ENCODE assay signal across 26 mouse cellular contexts in the genomic region with DNA sequence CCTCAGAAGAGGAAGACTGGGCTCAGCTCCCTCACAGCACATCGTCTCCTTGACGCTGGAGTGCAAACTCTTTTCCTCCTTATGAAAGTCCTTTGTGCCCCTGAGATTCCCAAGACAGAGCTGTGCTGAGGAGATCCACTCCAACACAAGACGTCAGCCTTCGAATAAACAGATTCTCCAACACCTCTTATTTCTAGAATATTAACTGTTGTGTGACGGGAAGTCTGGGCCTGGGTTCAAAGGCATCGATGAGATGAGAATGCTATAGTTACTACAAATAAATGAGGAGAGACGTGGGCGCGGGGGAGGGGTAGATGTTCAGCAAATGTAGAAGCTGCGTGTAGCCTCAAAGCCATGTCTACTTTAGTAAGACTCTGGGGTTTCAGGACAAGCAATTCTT.
A peak's percentile ranks its signal among the peaks of the same experiment; 100 is the strongest.
DNase-seq lines count a peak whose midpoint lies in the region; ATAC-seq and TF ChIP-seq lines count a peak whose summit lies in the region.
"Had no signal": no experiment of that assay in that cellular context is flagged by ENCODE, and none has a peak within 500 bp of the region (broad histone marks: within the 10 kb centered on the region; RNA-seq: fewer than 3 reads in every experiment).

No protein-coding gene starts in this region.

- DNase-seq in lung, embryonic 14.5 days: peak; percentile 93
- DNase-seq in lung, adult 2 months: no peak
- peak; percentile 27 for DNase-seq in lung, postnatal 0 days (ENCODE audit: low spot score)
- peak; percentile 15 for DNase-seq in lung, postnatal 14 days
- DNase-seq in frontal cortex, adult 2 months (ENCODE audit: extremely low spot score in 1 of 2, low spot score in 1 of 2): no peak
- no peak for DNase-seq in hindbrain, embryonic 14.5 days (ENCODE audit: low spot score)
- DNase-seq: adrenal gland, adult 2 months; adrenal gland, postnatal 14 days; cerebellum, adult 11 months; cerebellum, adult 2 months; cerebellum, adult 9-11 months; cerebellum, postnatal 25 days; embryo, embryonic 11 days; gastrocnemius, postnatal 10 days; heart, adult 18-20 months; heart, postnatal 10 days; heart, postnatal 36 days had no signal

- H3K36me3 ChIP-seq in lung, embryonic 14.5 days (ENCODE audit: insufficient read depth): no peaks in the 10 kb centered on the region
- H3K36me3 ChIP-seq in lung, postnatal 0 days (ENCODE audit: insufficient read depth, low read length): no peaks in the 10 kb centered on the region
- H3K36me3 ChIP-seq in hindbrain, embryonic 14.5 days (replicated peaks; ENCODE audit: control insufficient read depth, insufficient read depth): no peaks in the 10 kb centered on the region
- H3K36me3 ChIP-seq: embryonic facial prominence, embryonic 10.5 days; embryonic facial prominence, embryonic 13.5 days; forebrain, embryonic 12.5 days; forebrain, embryonic 15.5 days; heart, embryonic 12.5 days; heart, embryonic 15.5 days; hindbrain, embryonic 15.5 days had no signal

- H3K27ac ChIP-seq in lung, embryonic 14.5 days (ENCODE audit: low read depth): peak overlapping the region; percentile 75
- H3K27ac ChIP-seq in lung, postnatal 0 days (ENCODE audit: low read length): no peak overlapping the region
- no peak overlapping the region for H3K27ac ChIP-seq in hindbrain, embryonic 14.5 days
- H3K27ac ChIP-seq: embryonic facial prominence, embryonic 10.5 days; embryonic facial prominence, embryonic 13.5 days; forebrain, embryonic 12.5 days; forebrain, embryonic 15.5 days; heart, embryonic 15.5 days; hindbrain, embryonic 15.5 days had no signal

- no peaks in the 10 kb centered on the region for H3K27me3 ChIP-seq in lung, embryonic 14.5 days (ENCODE audit: insufficient read depth, low read length)
- H3K27me3 ChIP-seq in lung, postnatal 0 days (replicated peaks; ENCODE audit: insufficient read depth, low read length): no peaks in the 10 kb centered on the region
- H3K27me3 ChIP-seq in hindbrain, embryonic 14.5 days (ENCODE audit: control insufficient read depth, insufficient read depth, low read length): no peaks in the 10 kb centered on the region
- H3K27me3 ChIP-seq: embryonic facial prominence, embryonic 13.5 days; forebrain, embryonic 12.5 days; forebrain, embryonic 15.5 days; heart, embryonic 12.5 days; heart, embryonic 15.5 days; hindbrain, embryonic 15.5 days had no signal

- H3K4me2 ChIP-seq in lung, embryonic 14.5 days: no peak overlapping the region
- no peak overlapping the region for H3K4me2 ChIP-seq in lung, postnatal 0 days (replicated peaks; ENCODE audit: low read depth, low read length)
- H3K4me2 ChIP-seq in hindbrain, embryonic 14.5 days (replicated peaks): no peak overlapping the region
- H3K4me2 ChIP-seq: embryonic facial prominence, embryonic 13.5 days; forebrain, embryonic 12.5 days; forebrain, embryonic 15.5 days; heart, embryonic 12.5 days; heart, embryonic 15.5 days; hindbrain, embryonic 15.5 days had no signal

- 34% methylated on average over 10 of the region's 10 CpGs for WGBS in lung, embryonic 14.5 days
- WGBS in lung, adult 2 months: 59% methylated on average over 10 of the region's 10 CpGs
- WGBS in lung, postnatal 0 days: 36% methylated on average over 10 of the region's 10 CpGs
- 90% methylated on average over 10 of the region's 10 CpGs for WGBS in hindbrain, embryonic 14.5 days

- H3K4me1 ChIP-seq in lung, embryonic 14.5 days (ENCODE audit: insufficient read depth): peaks cover 8% of the 10 kb centered on the region
- no peaks in the 10 kb centered on the region for H3K4me1 ChIP-seq in lung, adult 2 months (ENCODE audit: control insufficient read depth, insufficient read depth, low read length)
- no peaks in the 10 kb centered on the region; the same call in 1 of the 2 replicates for H3K4me1 ChIP-seq in lung, postnatal 0 days (ENCODE audit: insufficient read depth, low read depth, low read length)
- no peaks in the 10 kb centered on the region for H3K4me1 ChIP-seq in hindbrain, embryonic 14.5 days (replicated peaks; ENCODE audit: control insufficient read depth, insufficient read depth, low read length)
- H3K4me1 ChIP-seq: embryonic facial prominence, embryonic 10.5 days; forebrain, embryonic 12.5 days; forebrain, embryonic 15.5 days; hindbrain, embryonic 15.5 days had no signal

- TF ChIP-seq POLR2A in lung, adult 2 months (IDR thresholded peaks at IDR 0.05; ENCODE audit: borderline replicate concordance, extremely low read depth, low read depth, low read length): no peak

- H3K4me3 ChIP-seq in lung, embryonic 14.5 days (ENCODE audit: low read depth, low read length): no peak overlapping the region
- no peak overlapping the region for H3K4me3 ChIP-seq in lung, adult 2 months (replicated peaks; ENCODE audit: extremely low read depth, low read depth, low read length)
- no peak overlapping the region for H3K4me3 ChIP-seq in lung, postnatal 0 days (ENCODE audit: low read depth, low read length)
- H3K4me3 ChIP-seq in hindbrain, embryonic 14.5 days (replicated peaks; ENCODE audit: low read length): no peak overlapping the region
- H3K4me3 ChIP-seq: embryonic facial prominence, embryonic 10.5 days; embryonic facial prominence, embryonic 13.5 days; erythroblast, embryonic 14.5 days; forebrain, embryonic 12.5 days; forebrain, embryonic 15.5 days; heart, embryonic 12.5 days; heart, embryonic 15.5 days; hindbrain, embryonic 15.5 days had no signal

- no peaks in the 10 kb centered on the region for H3K9me3 ChIP-seq in lung, embryonic 14.5 days (ENCODE audit: low read depth, low read length)
- H3K9me3 ChIP-seq in lung, postnatal 0 days (ENCODE audit: low read length): no peaks in the 10 kb centered on the region
- no peaks in the 10 kb centered on the region for H3K9me3 ChIP-seq in hindbrain, embryonic 14.5 days (ENCODE audit: control insufficient read depth, low read length)
- H3K9me3 ChIP-seq: embryonic facial prominence, embryonic 10.5 days; embryonic facial prominence, embryonic 13.5 days; forebrain, embryonic 12.5 days; forebrain, embryonic 15.5 days; heart, embryonic 12.5 days; heart, embryonic 15.5 days; hindbrain, embryonic 15.5 days had no signal

- TF ChIP-seq CTCF in lung, embryonic 14.5 days (IDR thresholded peaks at IDR 0.05; ENCODE audit: low read depth): no peak
- TF ChIP-seq CTCF in lung, adult 2 months (IDR thresholded peaks at IDR 0.05; ENCODE audit: insufficient read depth, low read length): no peak
- TF ChIP-seq CTCF in lung, postnatal 0 days (IDR thresholded peaks at IDR 0.05): no peak

- no peak overlapping the region for H3K9ac ChIP-seq in lung, embryonic 14.5 days
- no peak overlapping the region for H3K9ac ChIP-seq in lung, postnatal 0 days (replicated peaks; ENCODE audit: low read depth)
- H3K9ac ChIP-seq in hindbrain, embryonic 14.5 days: no peak overlapping the region
- H3K9ac ChIP-seq: embryonic facial prominence, embryonic 13.5 days; forebrain, embryonic 12.5 days; forebrain, embryonic 15.5 days; heart, embryonic 12.5 days; heart, embryonic 15.5 days; hindbrain, embryonic 15.5 days had no signal

- peak; percentile 91 for ATAC-seq in lung, embryonic 14.5 days (ENCODE audit: insufficient read depth)
- peak; percentile 63 for ATAC-seq in lung, postnatal 0 days
- ATAC-seq in hindbrain, embryonic 14.5 days (ENCODE audit: low FRiP score): no peak
- ATAC-seq: CD4-positive, CD25-positive, alpha-beta regulatory T cell, adult 4 months; forebrain, embryonic 15.5 days had no signal

- TF ChIP-seq EP300 in lung, postnatal 0 days (IDR thresholded peaks at IDR 0.05): peak; percentile 30; the same call in 1 of the 2 replicates

Comparison
In these comparisons a context has a peak if more than half of its experiments do, and no peak if none do; other contexts are left out.
1. DNase-seq: peak in lung, embryonic 14.5 days (single experiment), lung, postnatal 0 days (single experiment) and lung, postnatal 14 days (single experiment); none in lung, adult 2 months (single experiment), frontal cortex, adult 2 months (0 of 2) and hindbrain, embryonic 14.5 days (single experiment).